Mouse (Mus musculus): ENCODE measurements at regions not wholly inside any gene's neighbourhood (a gene's known extent, or its start where the extent isn't known, plus 50 kb on each side); places are given as distances from the start of the nearest gene placed in this dataset.

DNA sequence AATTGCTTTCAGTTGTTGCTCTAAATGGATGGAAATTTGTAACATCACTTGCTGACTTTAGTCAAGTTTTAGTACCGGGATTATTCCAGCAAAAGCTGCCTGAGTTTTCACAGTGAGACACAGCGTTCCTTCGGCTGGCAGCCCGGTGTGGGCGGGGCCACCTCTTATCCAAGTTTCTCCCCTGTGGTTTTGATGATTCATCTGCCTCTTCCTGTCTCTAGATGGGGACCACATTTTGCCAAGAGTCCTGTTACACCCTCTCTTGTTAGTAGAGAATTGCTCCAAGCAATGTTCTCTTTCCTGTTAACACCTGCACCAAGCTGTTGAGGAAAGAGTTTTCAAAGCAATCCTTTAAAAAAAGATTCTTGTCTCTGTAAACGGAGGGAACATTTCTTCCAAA, 254.2 kb upstream of the Gm5148 start:
- no peak for DNase-seq (ENCODE audit: extremely low spot score, low spot score)

GRCm38 (mm10) chr3:37977453-37977852, 253.2 kb upstream of the Gm5148 start:
- DNase-seq (ENCODE audit: extremely low spot score, low spot score), result no peak

GRCm38 (mm10) chr3:37976566-37976965, 252.3 kb upstream of the Gm5148 start:
- no peak for DNase-seq (ENCODE audit: extremely low spot score, low spot score)

DNA sequence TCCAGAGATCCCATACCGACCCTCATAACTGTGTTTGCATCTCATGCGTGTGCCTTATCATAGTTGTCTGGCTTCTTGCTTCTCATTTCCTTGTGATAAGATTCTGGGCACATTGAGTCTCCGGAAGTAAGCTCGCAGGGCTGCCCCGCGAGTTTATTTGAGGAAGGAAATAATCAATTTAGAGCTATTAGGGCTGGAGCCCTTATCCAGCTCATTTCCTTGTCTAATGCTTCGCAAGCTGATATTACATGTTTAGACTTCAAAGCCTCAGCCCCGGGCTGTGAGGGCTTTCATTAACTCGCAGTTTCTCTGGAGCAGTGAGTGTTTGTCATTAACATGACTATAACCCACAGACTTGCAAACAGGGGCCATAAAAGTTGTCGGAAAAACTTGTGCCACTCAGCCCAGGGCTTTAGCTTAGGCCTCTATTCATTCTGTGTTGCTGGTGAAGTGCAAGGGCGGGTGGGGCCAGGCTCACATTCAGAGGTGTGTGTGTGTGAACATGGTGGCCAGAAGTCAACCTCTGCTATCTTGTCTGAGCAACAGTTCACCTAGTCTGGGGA, 251.0 kb upstream of the Gm5148 start:
- no peak for DNase-seq (ENCODE audit: extremely low spot score, low spot score)

- no peak for DNase-seq (ENCODE audit: extremely low spot score, low spot score)
These were observed 248.6 kb upstream of the Gm5148 start for GRCm38 (mm10) chr3:37972931-37973330.

DNA sequence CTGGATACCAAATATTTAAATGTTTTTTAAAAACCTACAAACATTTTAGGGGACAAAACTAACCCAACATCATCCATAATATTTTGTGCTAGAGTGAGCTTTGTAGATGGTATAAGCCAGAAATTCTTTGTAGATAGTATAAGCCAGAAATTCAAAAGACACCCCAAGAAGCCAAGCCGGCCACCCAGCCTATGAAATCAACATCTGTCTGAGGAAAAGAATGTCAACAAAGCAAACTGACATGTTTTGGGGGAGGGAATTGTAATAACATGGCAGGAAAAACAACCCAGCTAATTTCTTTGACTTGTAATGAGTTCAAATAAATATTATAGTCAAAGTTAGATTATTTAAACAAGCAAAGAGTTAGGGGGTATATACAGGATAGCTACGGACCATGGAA, 246.9 kb upstream of the Gm5148 start:
- no peak for DNase-seq (ENCODE audit: extremely low spot score, low spot score)

- DNase-seq (ENCODE audit: extremely low spot score, low spot score), result no peak
These were observed 244.4 kb upstream of the Gm5148 start for GRCm38 (mm10) chr3:37968654-37969053.

GRCm38 (mm10) chr3:37965221-37965620, 240.9 kb upstream of the Gm5148 start:
- no peak for DNase-seq (ENCODE audit: extremely low spot score, low spot score)

DNA sequence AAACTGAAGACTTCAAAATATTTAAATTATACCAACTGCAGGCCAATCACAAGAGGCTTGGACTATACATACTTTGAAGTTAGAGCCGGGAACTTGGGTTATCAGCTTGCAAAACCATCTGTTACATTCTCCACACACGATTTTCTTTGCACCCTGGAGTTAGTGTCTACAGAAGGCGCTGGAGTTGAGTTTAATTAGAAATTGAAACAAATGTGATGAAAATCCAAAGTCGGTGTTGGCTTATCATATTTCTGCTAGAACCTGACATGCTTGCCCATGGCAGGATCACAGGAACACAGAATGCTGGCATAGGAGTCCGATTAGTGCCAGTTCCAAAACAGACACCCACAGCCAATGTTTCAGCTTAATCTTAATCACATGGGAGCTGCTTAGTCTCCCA, 239.8 kb upstream of the Gm5148 start:
- DNase-seq (ENCODE audit: extremely low spot score, low spot score), result no peak

DNA sequence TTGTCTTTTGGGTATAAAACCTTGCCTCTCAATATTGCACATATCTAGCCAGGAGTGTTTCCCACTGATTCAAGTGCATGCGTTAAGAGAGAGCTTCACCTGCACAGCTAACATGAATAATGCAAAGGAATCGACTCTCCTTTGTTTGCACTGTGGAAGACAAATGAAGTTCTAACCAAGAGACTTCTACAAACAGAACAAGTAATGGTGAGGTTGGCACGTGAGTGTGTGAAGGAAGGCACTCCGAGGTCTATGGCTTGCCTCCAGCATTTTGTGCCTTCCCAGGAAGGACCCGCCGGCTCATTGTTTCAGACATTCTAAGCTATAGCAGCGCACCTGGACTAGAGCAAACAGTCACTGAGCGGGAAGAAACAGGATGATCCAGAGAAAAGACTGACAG, 238.5 kb upstream of the Gm5148 start:
- DNase-seq (ENCODE audit: extremely low spot score, low spot score), result no peak

GRCm38 (mm10) chr3:37962043-37962810, 237.9 kb upstream of the Gm5148 start:
- no peak for DNase-seq (ENCODE audit: extremely low spot score, low spot score)

DNA sequence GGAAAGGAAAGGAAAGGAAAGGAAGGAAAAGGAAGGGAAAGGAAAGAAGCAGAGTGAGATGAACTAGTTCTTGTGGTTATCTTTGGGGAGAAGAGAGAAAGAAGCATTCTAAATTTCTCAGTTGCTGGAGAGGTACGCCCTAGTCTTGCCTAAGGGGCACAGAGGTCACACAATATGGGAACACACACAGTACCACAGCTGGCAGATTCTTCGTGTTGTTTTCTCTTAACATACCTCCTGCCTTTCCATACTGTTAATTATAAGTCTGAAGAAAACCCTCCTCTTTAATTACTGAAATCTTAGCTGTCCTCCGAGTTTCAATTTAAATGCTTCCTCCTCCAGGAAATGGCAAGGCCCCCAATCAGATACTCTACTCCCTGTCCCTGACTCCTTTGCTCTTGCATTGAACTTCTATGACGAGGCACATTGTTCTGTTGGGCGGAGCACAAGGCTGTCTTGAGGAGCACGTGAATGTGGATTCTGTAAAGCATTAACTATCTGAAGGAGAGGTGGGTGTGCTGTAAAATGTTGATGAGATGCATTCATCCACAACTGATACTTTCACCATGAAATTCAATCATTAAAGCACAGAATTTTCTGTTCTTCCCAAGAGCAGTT, 234.2 kb upstream of the Gm5148 start:
- DNase-seq (ENCODE audit: extremely low spot score, low spot score), result no peak

GRCm38 (mm10) chr3:37956543-37956942, 232.3 kb upstream of the Gm5148 start:
- no peak for DNase-seq (ENCODE audit: extremely low spot score, low spot score)

DNA sequence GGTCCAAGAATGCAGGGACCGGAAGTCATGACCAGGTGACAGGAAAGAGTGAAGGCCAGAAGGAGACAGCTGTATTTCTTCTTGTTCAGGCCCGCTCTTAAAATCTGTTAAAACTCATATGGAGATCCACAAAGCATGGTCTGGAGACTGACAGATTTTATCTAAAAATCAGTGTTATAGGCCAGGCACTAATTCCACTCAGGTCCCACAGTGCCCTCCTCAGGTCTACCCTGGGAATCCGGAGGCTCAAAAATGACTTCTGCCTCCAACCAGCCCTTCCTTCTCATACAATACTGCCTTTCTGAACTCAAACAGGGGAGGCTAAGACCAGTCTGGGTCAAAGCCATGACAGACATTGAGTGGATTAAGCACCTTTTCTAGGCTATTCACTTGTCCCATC, 228.6 kb upstream of the Gm5148 start:
- no peak for DNase-seq (ENCODE audit: extremely low spot score, low spot score)

DNA sequence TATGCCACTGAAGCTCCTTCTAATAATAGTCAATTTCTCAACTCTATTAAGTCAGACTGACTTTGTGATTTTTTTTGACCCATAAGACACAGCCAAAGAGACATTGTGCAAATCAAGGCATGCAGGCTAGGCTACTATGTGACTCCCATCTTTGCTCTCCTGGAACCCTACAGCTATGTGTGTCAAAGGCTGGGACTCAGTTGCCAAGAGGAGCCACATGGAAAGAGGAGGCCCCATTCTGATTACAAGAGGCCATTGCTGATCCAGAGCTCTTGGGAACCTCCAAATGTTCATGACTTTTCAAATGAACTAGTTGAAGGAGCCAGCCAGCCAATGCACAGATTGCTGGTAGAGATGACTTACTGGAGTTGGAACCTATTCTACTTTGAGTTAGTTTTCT, 228.0 kb upstream of the Gm5148 start:
- DNase-seq (ENCODE audit: extremely low spot score, low spot score), result no peak

GRCm38 (mm10) chr3:37943661-37944060, 219.4 kb upstream of the Gm5148 start:
- DNase-seq (ENCODE audit: extremely low spot score, low spot score), result no peak

- no peak for DNase-seq (ENCODE audit: extremely low spot score, low spot score)
These were observed 215.7 kb upstream of the Gm5148 start for GRCm38 (mm10) chr3:37940016-37940415.

DNA sequence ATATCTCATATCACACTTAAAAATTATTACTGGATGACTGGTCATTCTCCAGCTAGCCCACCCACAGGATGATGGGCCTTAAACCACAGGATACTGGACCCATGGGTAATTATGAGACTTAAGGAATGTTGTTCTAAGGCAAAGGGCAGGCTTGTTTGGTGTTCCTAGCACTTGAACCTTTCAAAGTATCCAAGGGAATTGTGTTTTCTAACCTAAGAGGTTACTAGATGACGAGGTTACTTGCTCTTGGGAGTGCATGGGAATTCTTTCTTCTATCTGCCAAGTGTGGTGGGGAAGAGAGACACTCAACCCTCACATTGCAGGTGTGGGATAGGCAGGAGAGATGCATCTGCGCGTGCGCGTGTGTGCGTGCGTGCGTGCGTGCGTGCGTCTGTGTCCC, 214.6 kb upstream of the Gm5148 start:
- no peak for DNase-seq (ENCODE audit: extremely low spot score, low spot score)

DNA sequence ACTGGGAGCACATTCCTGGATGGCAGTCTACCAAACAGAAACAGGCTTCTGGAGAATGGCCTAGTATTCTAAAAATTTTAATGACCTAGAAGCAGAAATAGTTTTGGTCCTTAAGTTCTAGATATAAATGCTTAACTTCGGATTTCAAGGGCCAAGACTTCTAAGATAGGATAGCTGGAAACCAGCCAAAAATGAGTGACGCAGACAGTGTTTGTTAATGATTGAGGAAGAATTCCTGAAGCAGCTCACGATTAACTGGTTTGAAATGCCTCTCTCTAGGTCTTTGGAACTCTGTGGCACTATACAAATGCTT, 213.9 kb upstream of the Gm5148 start:
- no peak for DNase-seq (ENCODE audit: extremely low spot score, low spot score)

- DNase-seq (ENCODE audit: extremely low spot score, low spot score), result no peak
These were observed 213.3 kb upstream of the Gm5148 start for GRCm38 (mm10) chr3:37937381-37938283.

DNA sequence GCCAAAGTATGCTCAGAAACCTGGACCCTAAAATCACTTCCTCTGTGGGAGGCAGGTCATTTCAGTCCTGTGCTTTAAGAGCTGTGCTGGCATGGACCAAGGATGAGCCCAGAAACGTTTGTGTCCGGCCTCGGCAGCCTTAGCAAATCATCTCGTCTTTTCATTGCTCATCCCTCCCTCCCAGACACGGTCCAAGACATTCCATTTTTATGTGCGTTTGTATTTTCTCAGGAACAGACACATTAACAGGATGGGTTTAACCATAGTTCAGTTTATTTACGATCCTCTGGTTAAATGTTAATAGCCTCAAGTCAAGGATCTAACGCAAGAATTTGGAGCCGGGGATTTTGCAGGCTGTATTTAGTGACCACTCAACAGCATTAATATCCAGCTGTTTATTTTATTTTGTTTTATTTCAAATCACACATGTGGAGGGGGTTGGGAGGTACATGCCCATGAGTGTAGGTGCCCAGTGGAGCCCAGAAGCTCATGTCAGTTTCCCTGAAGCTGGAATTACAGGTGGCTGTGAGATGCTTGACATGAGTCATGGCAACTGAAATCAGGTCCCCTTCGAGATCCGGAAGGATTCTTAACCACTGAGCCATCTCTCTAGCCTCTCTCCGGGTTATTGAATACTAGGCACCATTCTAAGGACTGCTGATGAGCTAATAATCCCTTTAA, 212.1 kb upstream of the Gm5148 start:
- no peak for DNase-seq (ENCODE audit: extremely low spot score, low spot score)
